Mouse (Mus musculus) liver, postnatal 0 days (tissue): Measurements from ENCODE around the gene Runx3. TPM values are rescaled to one million over a fixed set of nuclear protein-coding genes. Genes with fewer than 3 reads are reported as not detected.

Experiments used
- ATAC-seq: fragments of 200-750 bp; cut with Nextera tagmentation; 2 replicates; pipeline ENCODE4 v1.8.0; 2017; ENCODE audit warnings: mild to moderate bottlenecking, moderate library complexity
- DNase-seq: peaks from one replicate; pipeline ENCODE4 v3.0.0-alpha.2; 2016
- H3K27ac ChIP-seq: fragments of 300-500 bp; sonication (generic); 2 replicates; pipeline ENCODE4 v1.5.1; 2014; ENCODE audit warnings: antibody characterized with exemption, moderate library complexity, mild to moderate bottlenecking, low read depth
- H3K27me3 ChIP-seq: fragments of 300-500 bp; sonication (generic); 2 replicates; pipeline ENCODE4 v1.6.1; 2014; ENCODE audit warnings: low read length, control low read depth, mixed read lengths; ENCODE audit not compliant: insufficient read depth
- H3K36me3 ChIP-seq: fragments of 300-500 bp; sonication (generic); replicated peaks from 2 replicates; pipeline ENCODE4 v1.6.1; 2014; ENCODE audit warnings: mild to moderate bottlenecking, control low read depth, low read length, moderate library complexity, mixed read lengths; ENCODE audit not compliant: insufficient read depth
- H3K4me1 ChIP-seq: fragments of 300-500 bp; sonication (generic); 2 replicates; pipeline ENCODE4 v1.6.1; 2014; ENCODE audit warnings: antibody characterized with exemption, mild to moderate bottlenecking, control low read depth; ENCODE audit not compliant: insufficient read depth
- H3K4me2 ChIP-seq: fragments of 300-500 bp; sonication (generic); 2 replicates; pipeline ENCODE4 v1.6.1; 2014; ENCODE audit warnings: low read depth, mild to moderate bottlenecking, low read length, moderate library complexity, mixed read lengths
- H3K4me3 ChIP-seq: fragments of 300-500 bp; sonication (generic); 2 replicates; pipeline ENCODE4 v1.5.1; 2014; ENCODE audit warnings: low read depth, low read length
- H3K9ac ChIP-seq: fragments of 300-500 bp; sonication (generic); replicated peaks from 2 replicates; pipeline ENCODE4 v1.6.1; 2014; ENCODE audit warnings: mild to moderate bottlenecking, moderate library complexity
- H3K9me3 ChIP-seq: fragments of 300-500 bp; sonication (generic); 2 replicates; pipeline ENCODE4 v1.6.1; 2016; ENCODE audit warnings: mild to moderate bottlenecking, control low read depth, low read length, mixed read lengths
- CTCF ChIP-seq: sonication (generic); IDR thresholded peaks from 2 replicates; pipeline ENCODE4 v1.5.1; 2016; ENCODE audit warnings: antibody characterized with exemption, low read depth
- EP300 ChIP-seq: IDR thresholded peaks from 2 replicates; pipeline ENCODE4 v1.6.1; 2016; ENCODE audit warnings: antibody characterized with exemption, low read depth, mild to moderate bottlenecking
- WGBS: fragments of 180-500 bp; shearing (Covaris S2); extraction: QIAGEN DNeasy Blood & Tissue Kit; methylation state at CpG from one replicate; pipeline ENCODE4 v1.1.7; 2014; ENCODE audit not compliant: insufficient replicate concordance; 5-methylcytosine and 5-hydroxymethylcytosine counted together
- polyA plus RNA-seq: library from polyadenylated mRNA; unstranded; fragments of >200 nt; fragmentation: Nextera tagmentation; extraction: Ambion mirVana; gene quantifications from 2 replicates; pipeline ENCODE4 v1.2.1, GENCODE M21; 2015

The Runx3 gene
- polyA plus RNA-seq, 1 experiment from 2014 or later: 0.39 TPM

DNA sequence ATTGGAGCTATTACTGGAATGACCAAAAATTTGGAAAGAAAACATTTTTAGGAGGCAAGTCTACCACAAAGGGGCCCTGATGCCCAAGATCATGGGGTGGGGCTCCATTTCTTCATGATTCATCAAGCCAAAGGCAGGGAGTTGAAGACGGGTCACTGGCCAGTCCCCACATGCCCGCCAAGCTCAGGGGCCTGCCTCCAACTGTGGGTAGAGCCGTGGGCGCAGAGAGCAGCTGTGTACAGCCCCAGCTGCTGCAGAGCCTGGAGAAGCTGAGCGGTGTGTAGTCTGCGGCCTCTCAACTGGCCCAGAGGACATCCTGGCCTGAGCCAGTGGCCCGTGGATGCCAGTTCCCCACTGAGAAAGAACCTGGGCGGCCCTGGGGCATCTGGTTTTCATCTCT lies 24.8 kb upstream of the Runx3 start:
- ATAC-seq: no peak
- Histone ChIP-seq H3K4me3 (no peak overlapping the region), H3K9me3 (no peaks in the 10 kb centered on the region), H3K27me3 (0 out of 2 replicates have a peak, but pooled peaks cover 2% of the 10 kb centered on the region), H3K27ac (no peak overlapping the region), H3K4me1 (no peaks in the 10 kb centered on the region), H3K9ac (no peak overlapping the region), H3K4me2 (no peak overlapping the region), H3K36me3 (no peaks in the 10 kb centered on the region)
- 58% methylated on average over 8 of the region's 8 CpGs for WGBS
- no peak for DNase-seq
- TF ChIP-seq CTCF: no peak
- no peak for TF ChIP-seq EP300

- Histone ChIP-seq H3K9me3 (no peaks in the 10 kb centered on the region), H3K27me3 (0 out of 2 replicates have a peak, but pooled peaks cover under 1% of the 10 kb centered on the region), H3K9ac (no peak overlapping the region), H3K27ac (no peak overlapping the region), H3K4me1 (no peaks in the 10 kb centered on the region), H3K4me2 (no peak overlapping the region), H3K4me3 (no peak overlapping the region), H3K36me3 (no peaks in the 10 kb centered on the region)
- ATAC-seq (no peak), DNase-seq (no peak)
- no peak for TF ChIP-seq EP300
- WGBS: 52% methylated on average over 17 of the region's 17 CpGs
Observed at GRCm38 (mm10) chr4:135097910-135098891, 22.3 kb upstream of the Runx3 start.

- WGBS: 46% methylated on average over 13 of the region's 13 CpGs
- H3K4me3 ChIP-seq: no peak overlapping the region
- H3K9ac ChIP-seq: no peak overlapping the region
Observed at GRCm38 (mm10) chr4:135102019-135102740, 18.3 kb upstream of the Runx3 start.

DNA sequence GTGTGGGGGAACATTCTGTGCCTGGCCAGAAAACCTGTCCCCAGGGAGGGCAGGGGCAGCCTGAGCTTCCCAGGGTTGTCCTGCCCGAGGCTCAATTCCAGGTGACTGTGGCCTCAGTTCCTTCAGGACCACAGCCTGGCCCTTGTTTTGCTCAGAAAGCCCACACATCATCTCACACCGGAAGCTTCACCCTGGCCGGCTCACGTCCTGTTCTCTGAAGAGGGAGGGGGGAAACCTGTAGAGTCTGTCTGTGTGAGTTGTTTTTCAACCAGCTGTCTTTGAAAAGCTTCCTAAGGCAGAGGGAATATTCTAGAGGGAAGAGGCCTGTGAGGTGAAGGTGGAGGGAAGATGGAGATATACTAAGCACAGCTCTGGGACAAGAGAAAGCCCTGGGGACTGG lies 17.7 kb upstream of the Runx3 start:
- Histone ChIP-seq H3K9me3 (no peaks in the 10 kb centered on the region), H3K4me3 (no peak overlapping the region), H3K9ac (no peak overlapping the region), H3K36me3 (no peaks in the 10 kb centered on the region), H3K4me2 (no peak overlapping the region), H3K4me1 (no peaks in the 10 kb centered on the region), H3K27ac (no peak overlapping the region), H3K27me3 (0 out of 2 replicates have a peak, but pooled peaks cover 3% of the 10 kb centered on the region)
- WGBS: 21% methylated on average over 4 of the region's 4 CpGs
- DNase-seq (no peak), ATAC-seq (no peak)
- TF ChIP-seq EP300: no peak
- TF ChIP-seq CTCF: no peak

More at GRCm38 (mm10) chr4:135102019-135102740, 18.3 kb upstream of the Runx3 start:
- Histone ChIP-seq H3K9me3 (no peaks in the 10 kb centered on the region), H3K27me3 (0 out of 2 replicates have a peak, but pooled peaks cover 3% of the 10 kb centered on the region), H3K4me2 (no peak overlapping the region), H3K4me1 (no peaks in the 10 kb centered on the region), H3K27ac (no peak overlapping the region), H3K36me3 (no peaks in the 10 kb centered on the region)
- DNase-seq: no peak
- ATAC-seq: no peak
- TF ChIP-seq CTCF (no peak), EP300 (no peak)

DNA sequence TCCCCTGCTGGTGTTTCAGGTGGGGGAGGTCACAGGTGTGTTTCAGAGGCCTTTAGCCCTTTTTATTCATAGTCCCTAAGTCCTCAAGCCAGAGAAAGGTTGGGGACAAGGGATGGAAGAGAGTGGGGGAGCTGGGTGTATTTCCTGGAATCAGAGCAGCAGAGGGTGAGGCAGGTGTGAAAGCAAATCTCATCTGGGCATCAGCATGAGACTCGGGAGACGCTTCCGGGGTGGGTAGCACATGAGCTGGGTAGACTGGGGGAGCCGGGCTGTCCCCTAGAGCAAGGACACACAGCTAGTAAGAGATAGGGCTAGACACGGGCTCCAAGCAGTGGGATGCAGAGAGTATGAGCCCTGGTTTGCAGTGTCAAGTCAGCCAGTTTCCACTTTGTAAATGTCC lies 16.7 kb upstream of the Runx3 start:
- DNase-seq: no peak
- ATAC-seq: no peak

DNA sequence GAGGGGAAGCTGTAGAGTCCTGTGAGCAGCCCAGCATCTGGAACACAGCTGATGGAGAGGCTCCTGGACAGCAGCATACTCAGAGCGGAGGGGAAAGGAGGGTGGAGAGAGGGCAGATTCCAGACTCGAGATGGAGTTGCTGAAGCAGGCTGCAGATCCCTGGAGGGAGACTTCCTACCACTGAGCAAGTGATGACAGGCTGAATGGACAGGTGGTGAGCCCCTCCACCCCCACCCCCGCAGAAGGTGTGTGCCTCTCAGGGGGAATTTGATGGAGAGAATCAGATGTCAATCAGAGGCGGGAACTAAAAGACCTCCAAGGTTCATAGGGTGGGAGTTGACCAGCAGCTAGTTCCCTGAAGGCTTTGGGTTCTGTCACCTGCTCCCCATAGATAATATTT lies 13.5 kb upstream of the Runx3 start:
- no peak for TF ChIP-seq EP300
- TF ChIP-seq CTCF: no peak
- WGBS: 53% methylated on average over 4 of the region's 4 CpGs
- no peak for ATAC-seq

More for the DNA sequence above, 16.7 kb upstream of the Runx3 start:
- Histone ChIP-seq H3K4me2 (no peak overlapping the region), H3K4me1 (no peaks in the 10 kb centered on the region), H3K4me3 (no peak overlapping the region), H3K9me3 (no peaks in the 10 kb centered on the region), H3K27ac (no peak overlapping the region), H3K9ac (no peak overlapping the region), H3K27me3 (0 out of 2 replicates have a peak, but pooled peaks cover 3% of the 10 kb centered on the region), H3K36me3 (no peaks in the 10 kb centered on the region)
- 67% methylated on average over 5 of the region's 5 CpGs for WGBS
- TF ChIP-seq CTCF: no peak
- TF ChIP-seq EP300: no peak

More for the DNA sequence above, 13.5 kb upstream of the Runx3 start:
- Histone ChIP-seq H3K9ac (no peak overlapping the region), H3K27ac (no peak overlapping the region), H3K4me3 (no peak overlapping the region), H3K36me3 (no peaks in the 10 kb centered on the region), H3K27me3 (0 out of 2 replicates have a peak, but pooled peaks cover 3% of the 10 kb centered on the region), H3K4me2 (no peak overlapping the region), H3K4me1 (no peaks in the 10 kb centered on the region), H3K9me3 (0 out of 2 replicates have a peak, but pooled peaks cover 2% of the 10 kb centered on the region)
- no peak for DNase-seq
